Mouse (Mus musculus): ENCODE results near the gene Kxd1.
A peak's percentile ranks its signal among the peaks of the same experiment; 100 is the strongest.
"Not testable (repeated sequence)": the region's sequence is repeated elsewhere in the genome, so short reads cannot be mapped to it uniquely, and the experiment has no call there.

The Kxd1 gene

DNA sequence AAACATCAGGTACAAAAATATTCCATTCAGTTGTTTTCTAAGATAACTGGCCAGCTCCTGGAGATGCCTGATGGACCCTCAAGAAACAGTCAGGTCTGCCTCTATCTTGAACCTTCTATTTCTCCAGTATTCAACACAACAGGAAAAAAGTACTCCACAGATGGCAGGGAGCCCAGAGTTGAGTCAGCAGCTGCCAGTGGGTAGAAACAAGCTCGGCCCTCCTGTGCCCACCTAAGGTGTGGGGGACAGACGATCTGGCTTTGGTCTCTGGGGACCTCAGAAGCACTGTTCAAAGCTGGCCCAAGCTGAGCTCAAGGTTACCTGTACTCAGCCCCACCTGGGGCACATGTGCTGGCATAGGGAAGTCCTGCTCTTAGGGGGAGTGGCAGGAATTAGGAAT is 14.3 kb downstream of the Kxd1 start:
- DNase-seq (ENCODE audit: low spot score): no peak

DNA sequence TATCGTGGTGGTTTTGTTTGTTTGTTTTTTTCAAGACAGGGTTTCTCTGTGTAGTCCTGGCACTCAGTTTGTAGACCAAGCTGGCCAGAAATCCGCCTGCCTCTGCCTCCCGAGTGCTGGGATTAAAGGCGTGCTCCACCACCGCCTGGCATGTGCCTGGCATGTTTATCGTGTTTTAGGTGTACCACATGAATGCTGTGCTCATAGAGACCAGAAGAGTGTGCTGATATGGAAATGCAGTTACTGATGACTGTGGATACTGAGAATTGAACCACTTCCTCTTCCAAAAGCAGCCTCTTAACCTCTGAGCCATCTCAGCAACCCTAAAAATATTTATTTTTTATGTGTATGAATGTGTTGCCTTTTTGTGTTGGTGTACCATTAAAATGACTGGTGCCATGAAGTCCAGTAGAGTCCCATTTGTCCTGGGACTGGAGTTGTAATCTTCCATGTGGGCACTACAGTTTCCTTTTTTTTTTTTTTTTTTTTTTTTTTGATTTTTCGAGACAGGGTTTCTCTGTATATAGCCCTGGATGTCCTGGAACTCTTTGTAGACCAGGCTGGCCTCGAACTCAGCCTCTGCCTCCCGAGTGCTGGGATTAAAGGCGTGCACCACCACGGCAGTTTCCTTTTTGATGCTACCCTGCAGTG is 15.4 kb downstream of the Kxd1 start:
- no peak for DNase-seq (ENCODE audit: low spot score)

DNA sequence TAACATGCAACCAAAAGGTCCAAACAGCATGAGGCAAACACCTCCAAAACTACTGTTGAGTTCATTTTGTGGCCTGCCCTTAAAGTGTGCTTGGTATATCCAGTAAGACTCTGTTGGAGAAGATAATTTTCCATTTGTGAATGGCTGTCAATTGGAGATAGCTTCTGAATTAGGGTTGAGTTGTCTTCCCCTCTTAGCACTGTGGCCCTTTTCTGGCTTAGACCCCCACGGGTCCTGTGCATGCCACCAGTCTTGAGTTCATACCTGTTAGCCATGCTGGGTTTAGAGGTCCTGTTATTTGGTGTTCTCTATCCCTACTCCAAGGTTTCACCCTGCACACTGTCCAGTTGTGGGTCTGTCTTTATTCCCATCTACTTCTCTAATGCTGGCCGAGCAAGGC is 16.0 kb downstream of the Kxd1 start:
- DNase-seq (ENCODE audit: low spot score): no peak

DNA sequence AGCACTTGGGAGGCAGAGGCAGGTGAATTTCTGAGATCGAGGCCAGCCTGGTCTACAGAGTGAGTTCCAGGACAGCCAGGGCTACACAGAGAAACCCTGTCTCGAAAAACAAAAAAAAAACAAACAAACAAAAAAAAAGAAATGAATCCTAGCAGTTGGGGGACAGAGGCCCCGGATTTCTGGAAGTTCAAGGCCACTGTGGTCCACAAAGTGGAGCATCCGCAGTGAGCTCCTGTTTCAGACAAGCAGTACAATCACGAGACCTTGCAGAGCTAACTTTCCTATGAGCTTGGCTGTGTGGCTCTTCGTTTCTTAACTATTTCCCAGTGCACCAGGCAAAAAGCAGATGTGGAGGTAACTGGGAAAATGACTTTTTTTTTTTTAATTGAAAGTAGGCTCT is 16.6 kb downstream of the Kxd1 start:
- DNase-seq (ENCODE audit: low spot score): not testable (repeated sequence)

DNA sequence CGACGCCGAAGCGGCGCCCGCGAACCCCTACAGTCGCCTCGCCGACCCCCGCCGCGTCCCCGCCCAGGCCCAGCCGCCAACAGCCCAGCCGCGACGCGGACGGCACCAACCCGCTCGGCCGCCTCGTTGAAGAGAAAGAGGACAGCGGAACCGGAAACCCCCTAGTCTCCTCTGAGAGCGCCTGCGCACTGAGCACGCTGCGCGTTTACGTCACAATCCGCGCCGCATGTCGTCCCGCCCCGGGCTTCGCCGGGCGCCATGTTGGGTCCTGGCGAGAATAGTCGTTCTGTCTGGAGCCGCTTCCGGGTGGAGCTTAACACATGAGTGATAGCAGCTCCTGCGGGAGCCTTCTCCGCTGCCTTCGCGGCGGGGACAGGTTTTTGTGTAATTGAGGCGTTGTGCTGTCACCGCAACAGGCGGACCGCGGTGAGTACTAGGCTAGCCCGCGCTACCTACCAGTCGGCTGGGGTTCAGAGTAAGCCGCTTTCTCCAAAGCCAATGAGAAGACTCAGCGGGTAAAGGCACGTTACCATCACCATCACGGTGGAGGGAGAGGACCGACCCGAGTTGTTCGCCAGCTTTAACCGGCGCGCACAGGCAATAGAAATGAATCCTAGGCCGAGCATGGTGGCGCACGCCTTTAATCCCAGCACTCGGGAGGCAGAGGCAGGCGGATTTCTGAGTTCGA is 17.4 kb downstream of the Kxd1 start, which contains the start of gene Uba52:
Uba52 (minus strand) TSS at position 574 of the 688 bp plus-strand sequence.
- peak; percentile 99 for DNase-seq (ENCODE audit: low spot score)

DNA sequence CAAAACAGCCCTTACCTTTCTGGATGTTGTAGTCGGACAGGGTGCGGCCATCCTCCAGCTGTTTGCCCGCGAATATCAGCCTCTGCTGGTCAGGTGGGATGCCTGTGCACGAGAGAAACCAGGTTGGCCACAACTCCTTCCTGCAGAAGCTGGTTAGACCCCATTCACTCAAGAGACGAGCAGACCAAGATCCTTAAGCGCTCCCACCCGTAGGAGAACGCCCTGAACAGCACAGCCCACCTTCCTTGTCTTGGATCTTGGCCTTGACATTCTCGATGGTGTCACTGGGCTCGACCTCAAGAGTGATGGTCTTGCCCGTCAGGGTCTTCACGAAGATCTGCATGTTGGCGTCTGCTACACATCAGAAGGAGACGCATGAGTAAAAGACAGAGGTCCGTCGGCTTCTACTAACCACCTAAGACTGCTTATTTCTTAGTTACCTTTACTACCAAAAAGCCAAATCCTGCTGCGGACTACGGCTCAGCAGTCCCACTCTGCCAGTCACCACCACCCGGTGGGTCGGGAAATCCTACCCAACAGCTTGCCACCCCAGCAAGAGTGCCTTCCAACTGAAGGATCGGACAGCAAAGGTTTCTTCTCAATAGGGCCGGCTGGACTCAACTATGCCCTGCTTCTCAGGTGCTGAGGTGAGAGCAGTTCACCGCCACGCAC is 18.3 kb downstream of the Kxd1 start:
- no peak for DNase-seq (ENCODE audit: low spot score)

DNA sequence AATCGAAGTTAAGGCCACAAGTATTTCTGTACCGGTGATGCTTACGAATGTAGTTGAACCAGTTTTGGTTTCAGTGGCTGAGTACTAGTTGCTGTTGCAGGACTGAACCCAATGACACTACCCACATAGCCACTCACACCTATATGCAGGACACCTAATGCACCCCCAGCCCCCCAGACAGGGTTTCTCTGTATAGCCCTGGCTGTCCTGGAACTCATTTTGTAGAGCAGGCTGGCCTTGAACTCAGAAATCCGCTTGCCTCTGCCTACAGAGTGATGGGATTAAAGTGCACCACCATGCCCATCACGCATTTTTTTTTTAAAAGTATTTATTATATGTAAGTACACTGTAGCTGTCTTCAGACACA is 20.7 kb downstream of the Kxd1 start:
- no peak for DNase-seq (ENCODE audit: low spot score)

DNA sequence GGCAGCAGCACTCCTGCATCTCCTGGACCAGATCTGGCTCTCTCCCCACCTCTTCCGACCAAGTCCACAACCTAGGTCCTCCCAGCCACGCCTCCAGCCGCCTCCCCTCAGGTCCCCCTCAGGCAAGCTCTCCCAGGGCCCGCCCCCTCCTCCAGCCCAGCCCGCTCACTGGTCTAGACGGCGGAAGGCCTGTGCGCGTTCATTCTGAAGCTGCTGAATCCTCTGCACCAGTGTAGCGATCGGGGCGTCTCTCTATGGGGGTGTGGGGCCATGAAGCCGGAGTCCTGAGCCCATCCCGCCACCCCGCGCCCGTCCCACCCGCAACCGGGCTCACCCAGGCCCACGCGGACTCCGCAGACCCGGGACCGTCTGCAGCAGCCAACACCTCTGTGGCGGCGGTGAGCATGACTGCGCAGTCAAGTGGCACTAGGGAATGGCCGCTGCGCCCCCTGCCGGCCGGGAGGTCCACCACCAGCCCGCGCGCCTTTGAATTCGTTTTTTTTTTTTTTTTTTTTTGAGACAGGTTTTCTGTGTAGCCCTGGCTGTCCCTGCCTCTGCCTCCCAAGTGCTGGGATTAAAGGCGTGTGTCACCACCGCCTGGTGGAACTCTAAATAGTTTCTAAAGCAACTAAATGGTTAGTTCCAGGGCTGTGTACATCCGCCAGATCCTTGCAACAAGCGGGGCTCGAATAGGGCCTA is 21.3 kb downstream of the Kxd1 start, which contains the start of gene Rex1bd:
Rex1bd (minus strand) TSS at position 425 of the 699 bp plus-strand sequence.
- peak; percentile 96 for DNase-seq (ENCODE audit: low spot score)

DNA sequence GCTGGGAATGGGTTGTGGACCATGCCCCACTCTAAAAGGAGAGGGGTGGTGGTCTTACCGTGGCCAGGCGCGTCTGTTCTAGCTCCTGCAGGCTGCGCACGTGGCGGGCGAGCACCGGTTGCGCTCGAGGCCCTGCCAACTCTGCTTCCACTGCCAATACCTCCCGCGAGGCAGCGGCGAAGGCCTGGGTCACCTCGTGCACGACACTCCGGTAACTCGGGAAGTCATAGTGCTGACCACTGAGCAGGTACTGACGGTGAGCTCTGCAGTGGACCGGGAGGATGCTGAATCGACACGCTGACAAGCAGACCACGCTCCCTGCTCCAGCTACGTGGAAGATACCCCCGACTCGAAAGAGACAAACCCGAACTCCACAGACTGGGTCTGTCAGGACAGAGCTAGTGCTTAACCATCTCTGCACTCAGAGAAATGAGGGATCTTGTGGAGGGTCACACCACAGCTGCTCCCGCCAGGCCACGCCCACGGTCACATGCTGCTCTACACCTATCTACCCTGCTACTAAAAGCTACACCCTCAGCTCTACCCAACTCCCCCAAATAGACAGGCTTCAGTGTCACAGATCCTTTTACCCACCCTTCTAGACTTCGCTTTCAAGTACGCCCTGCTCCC is 21.9 kb downstream of the Kxd1 start:
- no peak for DNase-seq (ENCODE audit: low spot score)

DNA sequence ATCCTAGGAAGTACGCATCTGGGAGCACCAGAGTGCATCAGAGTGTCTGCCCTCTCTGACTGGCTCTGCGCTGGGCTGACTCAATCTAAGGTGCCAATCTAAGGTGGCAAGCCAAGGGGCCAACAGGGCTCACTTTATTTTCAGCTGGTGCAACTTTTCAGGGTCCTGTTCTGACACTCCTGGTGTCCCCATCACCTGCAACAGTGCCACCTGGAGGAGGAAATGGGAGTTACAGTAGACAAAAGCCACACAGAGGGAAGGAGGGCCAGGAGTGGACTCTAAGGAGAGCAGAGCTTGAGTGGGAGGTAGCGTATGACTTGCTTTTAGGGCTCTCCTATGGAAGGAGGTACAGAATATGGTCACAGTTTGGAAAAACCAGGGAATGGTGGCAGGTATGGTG is 22.9 kb downstream of the Kxd1 start:
- peak; percentile 81 for DNase-seq (ENCODE audit: low spot score)

DNA sequence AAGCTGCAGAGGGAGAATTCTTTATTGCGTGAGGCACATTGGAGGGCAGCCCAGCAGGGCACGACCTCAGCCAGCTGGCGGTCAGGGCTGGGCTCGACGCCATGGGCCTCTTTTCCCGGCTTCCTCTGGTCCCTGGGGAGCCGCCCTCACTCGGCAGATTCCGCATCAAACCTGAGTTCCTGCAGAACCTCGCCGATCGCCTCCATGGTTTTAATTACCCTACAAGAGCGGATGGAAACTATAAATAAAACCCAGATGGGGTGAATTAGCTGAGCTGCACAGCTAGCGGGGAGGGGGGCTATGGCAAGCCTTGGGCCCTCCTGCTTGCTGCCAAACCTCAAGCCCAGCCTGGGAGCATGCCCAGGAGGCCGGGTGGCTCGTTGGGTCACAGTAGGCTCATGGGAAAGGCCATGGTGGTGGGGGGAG is 23.5 kb downstream of the Kxd1 start:
- DNase-seq (ENCODE audit: low spot score): peak; percentile 62

DNA sequence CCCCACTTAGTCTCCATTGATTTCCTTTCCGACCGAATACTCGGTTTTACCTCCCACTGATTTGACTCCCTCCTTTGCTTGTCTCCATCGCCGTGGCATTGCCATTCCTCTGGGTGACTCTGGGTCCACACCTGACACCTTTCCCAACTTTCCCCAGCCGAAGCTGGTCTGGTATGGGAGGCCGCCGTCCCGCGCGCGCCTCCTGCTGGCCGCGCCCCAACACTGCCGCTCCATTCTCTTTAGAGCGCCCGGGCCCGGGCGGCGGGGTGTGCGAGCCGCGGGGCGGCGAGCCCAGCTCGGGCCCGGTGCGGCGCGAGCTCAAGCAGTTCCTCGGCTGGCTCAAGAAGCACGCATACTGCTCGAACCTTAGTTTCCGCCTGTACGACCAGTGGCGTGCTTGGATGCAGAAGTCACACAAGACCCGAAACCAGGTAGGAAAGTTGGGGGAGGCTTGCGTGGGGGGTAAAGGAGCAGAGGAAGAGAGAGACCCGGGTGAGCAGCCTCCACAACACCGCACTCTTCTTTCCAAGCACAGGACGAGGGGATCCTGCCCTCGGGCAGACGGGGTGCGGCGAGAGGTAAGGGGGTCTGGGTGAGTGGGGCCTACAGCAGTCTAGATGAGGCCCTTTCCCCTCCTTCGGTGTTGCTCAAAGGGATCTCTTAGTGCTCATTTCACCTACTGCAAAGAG is 24.6 kb downstream of the Kxd1 start:
- DNase-seq (ENCODE audit: low spot score): peak; percentile 75

DNA sequence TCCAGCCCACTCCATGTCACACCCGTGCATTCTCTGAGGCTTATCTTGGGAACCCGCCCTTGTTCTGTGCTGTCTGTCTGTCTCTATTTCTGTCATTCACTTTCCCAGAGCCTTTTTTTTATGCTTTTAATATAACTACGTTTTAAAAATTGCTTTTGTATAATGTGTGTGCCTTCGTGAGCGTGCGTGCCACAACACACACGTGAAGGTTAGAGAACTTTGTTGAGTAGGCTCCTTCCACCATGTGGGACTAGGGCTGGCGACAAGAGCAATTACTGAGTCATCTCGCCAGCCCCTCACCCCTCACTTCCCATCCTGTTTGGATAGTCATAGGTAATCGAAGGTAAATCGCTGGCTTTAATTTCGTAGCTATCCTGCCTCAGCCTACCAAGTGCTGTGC is 25.2 kb downstream of the Kxd1 start:
- DNase-seq (ENCODE audit: low spot score): no peak

DNA sequence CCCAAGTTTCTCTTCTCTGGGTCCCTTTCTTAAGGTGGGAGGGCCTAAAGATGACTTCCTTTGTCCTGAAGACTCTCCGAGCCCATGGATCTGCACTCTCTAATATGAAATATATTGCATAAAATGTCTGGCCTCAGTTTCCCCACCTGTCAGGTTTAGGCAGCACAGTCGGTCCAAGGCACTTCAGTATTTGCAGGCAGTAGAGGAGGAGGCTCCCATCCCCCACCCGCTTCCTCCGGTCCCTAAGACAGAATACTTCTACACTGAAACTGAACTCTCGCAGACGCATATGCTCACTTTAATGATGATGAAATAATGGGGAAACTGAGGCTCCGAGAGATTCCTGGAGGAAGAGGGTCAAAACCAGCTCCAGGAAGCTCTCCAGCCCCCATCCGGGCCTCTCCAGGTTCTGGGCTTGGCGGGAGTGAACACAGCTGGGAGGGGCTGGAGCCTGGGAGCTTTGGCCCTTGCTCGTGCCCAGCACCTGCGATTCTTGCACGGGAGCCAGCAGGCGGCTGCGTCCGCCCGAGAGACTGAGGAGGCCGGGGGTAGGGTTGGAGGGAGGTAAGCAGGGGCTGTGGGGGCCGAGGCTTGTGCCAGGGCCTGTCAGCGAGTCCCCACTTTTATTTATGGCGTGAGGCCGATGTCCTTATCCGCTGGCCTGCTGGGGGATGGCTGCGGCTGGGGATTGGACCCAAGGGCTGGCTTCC is 25.8 kb downstream of the Kxd1 start:
- DNase-seq (ENCODE audit: low spot score): no peak

DNA sequence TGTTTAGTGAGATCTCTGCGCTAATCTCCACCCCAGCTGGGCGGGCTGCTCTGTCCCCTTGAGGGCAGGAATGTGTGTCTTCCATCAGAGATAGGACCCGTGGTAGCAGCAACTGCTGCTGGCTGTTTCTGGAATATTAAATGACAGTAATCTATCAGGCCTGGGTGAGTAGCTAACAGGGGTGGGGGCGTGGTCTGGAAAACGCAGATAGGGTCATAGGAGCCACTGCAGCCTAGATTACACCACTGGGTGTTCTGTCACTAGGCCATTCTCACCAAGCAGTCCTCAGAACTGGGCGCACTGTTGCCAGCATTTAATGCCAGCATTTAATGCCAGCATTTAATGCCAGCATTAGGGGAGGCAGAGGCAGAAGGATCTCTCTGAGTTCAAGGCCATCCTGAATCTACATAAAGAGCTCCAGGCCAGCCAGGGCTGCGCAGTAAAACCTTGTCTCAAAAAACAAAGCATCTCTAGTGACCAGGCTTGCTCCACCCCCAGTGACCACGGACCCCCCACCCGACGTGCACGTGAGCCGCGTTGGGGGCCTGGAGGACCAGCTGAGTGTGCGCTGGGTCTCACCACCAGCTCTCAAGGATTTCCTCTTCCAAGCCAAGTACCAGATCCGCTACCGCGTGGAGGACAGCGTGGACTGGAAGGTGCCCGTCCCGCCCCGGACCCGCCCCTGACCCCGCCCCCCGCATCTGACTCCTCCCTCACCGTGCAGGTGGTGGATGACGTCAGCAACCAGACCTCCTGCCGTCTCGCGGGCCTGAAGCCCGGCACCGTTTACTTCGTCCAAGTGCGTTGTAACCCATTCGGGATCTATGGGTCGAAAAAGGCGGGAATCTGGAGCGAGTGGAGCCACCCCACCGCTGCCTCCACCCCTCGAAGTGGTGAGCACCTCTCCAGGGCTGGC is 27.1 kb downstream of the Kxd1 start:
- DNase-seq (ENCODE audit: low spot score): no peak

DNA sequence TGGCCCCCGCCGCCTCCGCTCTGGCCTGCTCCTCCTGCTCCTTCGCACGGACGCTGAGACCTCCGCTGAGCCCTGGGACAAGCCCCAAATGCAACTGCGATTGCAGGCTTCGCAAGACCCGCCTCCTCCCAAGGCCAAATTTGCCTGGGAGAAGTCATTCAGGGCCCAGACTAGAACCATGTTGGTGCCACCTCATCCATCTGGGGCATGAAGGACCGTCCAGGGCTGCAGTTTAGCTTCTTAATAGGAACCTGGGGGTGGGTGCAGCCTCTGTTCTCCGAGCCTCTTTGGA is 32.0 kb downstream of the Kxd1 start:
- no peak for DNase-seq (ENCODE audit: low spot score)

DNA sequence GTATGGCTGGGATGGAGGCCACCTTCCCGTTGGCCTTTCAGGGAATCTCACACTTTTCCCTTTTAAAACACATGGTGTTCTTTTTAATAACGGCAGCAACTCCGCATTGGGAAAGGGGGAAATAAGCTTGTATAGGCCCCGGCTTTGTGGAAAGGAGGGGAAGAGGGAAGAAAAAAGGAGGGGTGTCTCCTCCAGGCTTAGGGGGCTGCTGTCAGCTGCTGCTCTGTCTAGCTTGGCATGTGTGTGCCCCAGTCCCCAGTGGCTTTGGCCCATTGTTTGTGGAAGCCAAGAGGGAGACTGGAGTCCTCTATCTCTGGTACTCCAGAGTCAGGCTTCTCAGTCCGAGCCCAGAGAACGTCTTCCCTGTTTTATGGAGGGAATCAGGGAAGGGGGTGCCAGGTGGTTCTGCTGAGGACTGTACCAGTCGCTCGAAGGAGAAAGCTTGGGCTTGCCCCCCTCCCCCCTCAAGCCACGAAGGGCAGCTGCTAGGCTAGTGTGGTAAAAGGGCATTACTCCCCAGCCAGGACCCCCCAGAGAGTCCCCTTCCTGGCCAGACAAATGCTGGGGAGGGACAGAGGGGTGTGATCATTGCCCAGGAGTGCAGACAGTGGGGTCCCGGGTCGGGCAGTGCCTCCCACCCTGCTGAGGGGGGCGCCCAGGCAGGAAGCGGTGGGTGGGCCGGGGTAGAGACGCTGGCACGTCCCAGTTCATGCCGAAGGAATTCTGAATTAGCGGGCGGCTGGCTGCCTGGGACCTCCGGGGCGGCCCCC is 32.6 kb downstream of the Kxd1 start:
- DNase-seq (ENCODE audit: low spot score): no peak

DNA sequence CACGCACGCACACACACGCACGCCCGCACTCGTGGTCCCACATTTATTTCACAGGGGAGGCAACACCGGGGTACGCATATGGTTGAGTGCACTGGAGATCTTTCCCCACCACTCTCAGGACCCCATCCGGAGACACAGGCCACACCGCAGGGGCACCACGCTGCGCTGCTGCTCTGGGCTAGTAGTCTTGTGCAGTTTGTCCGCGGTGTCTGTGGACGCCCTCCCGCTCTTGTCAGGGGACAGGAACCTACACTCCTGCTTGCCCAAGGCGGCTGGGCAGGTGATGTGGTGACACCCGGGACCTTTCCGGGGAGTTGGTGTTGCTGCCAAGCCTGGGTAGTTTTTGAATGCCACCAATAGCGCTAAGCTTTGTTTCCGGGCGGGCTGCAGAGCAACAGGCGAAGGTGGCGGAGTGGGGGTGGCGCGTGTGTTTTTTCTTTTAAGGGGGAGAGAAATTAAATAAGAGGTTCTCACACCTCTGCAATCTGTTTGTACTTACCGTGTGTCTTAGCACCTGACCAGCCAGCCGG is 33.3 kb downstream of the Kxd1 start:
- DNase-seq (ENCODE audit: low spot score): no peak
